ENCODE assay signal across 19 mouse cellular contexts in genomic region chr6:31771916-31772315, GRCm38 (mm10).
DNase-seq lines count a peak whose midpoint lies in the region; TF ChIP-seq lines count a peak whose summit lies in the region.
"Had no signal": no experiment of that assay in that cellular context is flagged by ENCODE, and none has a peak within 500 bp of the region (broad histone marks: within the 10 kb centered on the region; RNA-seq: fewer than 3 reads in every experiment).

No protein-coding gene starts in this region.

- H3K4me3 ChIP-seq in layer of hippocampus, adult 2 months = no peak overlapping the region

- DNase-seq in ES-CJ7 (ENCODE audit: low read depth, low spot score) = peak; percentile 11
- DNase-seq in R1 (ENCODE audit: low read depth, low spot score) = peak; percentile 60
- peak; percentile 68 for DNase-seq in ZHBTc4 (ENCODE audit: low read depth, low spot score)
- DNase-seq in layer of hippocampus, adult 2 months (ENCODE audit: low spot score in 2 of 2) = no peak
- DNase-seq in cerebellum, adult 11-12 months = no peak
- DNase-seq in kidney, postnatal 4 days = no peak
- DNase-seq: adrenal gland, adult 2 months; adrenal gland, adult 8-10 months; adrenal gland, postnatal 10 days; adrenal gland, postnatal 14 days; adrenal gland, postnatal 25 days; adrenal gland, postnatal 36 days; B cell, adult 2 months; cerebellum, adult 11 months; cerebellum, adult 18-20 months; cerebellum, adult 2 months; cerebellum, adult 8-10 months; cerebellum, adult 9-10 months; cerebellum, adult 9-11 months had no signal

- TF ChIP-seq CTCF in layer of hippocampus, adult 2 months (conservative IDR thresholded peaks at IDR 0.05) = no peak

- no peak overlapping the region for H3K27ac ChIP-seq in layer of hippocampus, adult 2 months

Comparison
In these comparisons a context has a peak if more than half of its experiments do, and no peak if none do; other contexts are left out.
1. DNase-seq: peak in ES-CJ7 (single experiment), R1 (single experiment) and ZHBTc4 (single experiment); none in layer of hippocampus, adult 2 months (0 of 2), cerebellum, adult 11-12 months (single experiment) and kidney, postnatal 4 days (0 of 2).